Mouse (Mus musculus) spleen, adult 2 months (tissue): ENCODE measurements at regions not wholly inside any gene's neighbourhood (a gene's known extent, or its start where the extent isn't known, plus 50 kb on each side); places are given as distances from the start of the nearest gene placed in this dataset.

Experiments used
- DNase-seq, 2 experiments: peaks; one replicate each; pipeline versions ENCODE4 v3.0.0 to v3.0.0-alpha.2; 2012 to 2021; ENCODE audit warnings: low spot score in 2 of 2, low read depth in 1 of 2
- H3K27ac ChIP-seq: fragments of 200-500 bp; 2 replicates; pipeline ENCODE4 v1.5.1; 2012; ENCODE audit warnings: low read length, inconsistent platforms; ENCODE audit not compliant: insufficient read depth
- H3K27me3 ChIP-seq: fragments of 200-500 bp; 2 replicates; pipeline ENCODE4 v1.6.1; 2012; ENCODE audit warnings: mild to moderate bottlenecking, moderate library complexity, low read length, inconsistent platforms; ENCODE audit not compliant: control insufficient read depth, insufficient read depth
- H3K36me3 ChIP-seq: fragments of 200-500 bp; 2 replicates; pipeline ENCODE4 v1.6.1; 2012; ENCODE audit warnings: mild to moderate bottlenecking, low read length, inconsistent platforms; ENCODE audit not compliant: control insufficient read depth, insufficient read depth
- H3K4me1 ChIP-seq: fragments of 200-500 bp; 2 replicates; pipeline ENCODE4 v1.6.1; 2011; ENCODE audit warnings: inconsistent platforms; ENCODE audit not compliant: control insufficient read depth, insufficient read depth, insufficient read length
- H3K4me3 ChIP-seq: fragments of 200-500 bp; 2 replicates; pipeline ENCODE4 v1.5.1; 2011; ENCODE audit warnings: mild to moderate bottlenecking, inconsistent platforms; ENCODE audit not compliant: insufficient read depth, insufficient read length; ENCODE audit errors: extremely low read depth
- CTCF ChIP-seq: fragments of 200-500 bp; IDR thresholded peaks from 2 replicates; pipeline ENCODE4 v1.5.1; 2011; ENCODE audit warnings: mild to moderate bottlenecking, inconsistent platforms; ENCODE audit not compliant: insufficient read depth, insufficient read length, insufficient replicate concordance; ENCODE audit errors: extremely low read depth
- POLR2A ChIP-seq: fragments of 200-500 bp; IDR thresholded peaks from 2 replicates; pipeline ENCODE4 v1.6.1; 2011; ENCODE audit warnings: low read depth, low read length, inconsistent platforms
- WGBS: fragments of 180-500 bp; shearing (Covaris S2); methylation state at CpG from one replicate; pipeline ENCODE4 v1.1.7; 2018; 5-methylcytosine and 5-hydroxymethylcytosine counted together

GRCm38 (mm10) chr9:61468897-61469509 lies 96.8 kb downstream of the Tle3 start:
- TF ChIP-seq POLR2A, result no peak
- TF ChIP-seq CTCF, result no peak
- Histone ChIP-seq H3K27ac (no peak overlapping the region), H3K36me3 (no peaks in the 10 kb centered on the region), H3K4me1 (no peaks in the 10 kb centered on the region), H3K4me3 (no peak overlapping the region), H3K27me3 (no peaks in the 10 kb centered on the region)
- WGBS, result 85% methylated on average over 11 of the region's 11 CpGs
- no peak for DNase-seq

DNA sequence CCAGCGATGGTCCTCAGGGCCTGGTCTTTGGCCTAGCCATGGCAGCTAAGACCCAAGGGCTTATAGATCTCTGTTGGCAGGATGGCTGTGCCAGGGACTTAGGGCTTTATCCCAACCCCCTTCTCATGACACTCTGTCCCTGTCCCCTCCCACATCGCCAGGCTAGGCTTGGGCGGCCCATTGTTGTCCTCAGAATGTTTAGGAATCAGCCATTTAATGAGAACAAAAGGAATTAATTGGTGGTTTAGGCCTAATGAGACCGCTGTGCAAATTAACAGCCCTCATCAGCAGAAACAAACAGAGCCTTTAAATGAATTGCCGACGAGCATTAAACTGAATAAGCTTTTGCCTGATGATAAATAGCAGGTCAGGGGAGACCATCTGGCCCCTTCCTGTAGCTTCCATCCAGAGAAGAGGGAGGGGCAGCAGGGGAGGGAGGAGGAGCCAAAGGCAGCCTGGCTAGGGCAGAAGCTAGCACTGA lies 96.2 kb downstream of the Tle3 start:
- no peak for DNase-seq
- Histone ChIP-seq H3K27me3 (no peaks in the 10 kb centered on the region), H3K27ac (no peak overlapping the region), H3K4me1 (no peaks in the 10 kb centered on the region), H3K4me3 (no peak overlapping the region), H3K36me3 (no peaks in the 10 kb centered on the region)
- TF ChIP-seq CTCF (no peak), POLR2A (no peak)
- 80% methylated on average over 6 of the region's 6 CpGs for WGBS
